Mouse (Mus musculus) ES-Bruce4 (cell line): ENCODE data around the gene Nprl3.

Source experiments
- CTCF ChIP-seq: IDR thresholded peaks from one replicate; pipeline ENCODE4 v1.8.1; 2011; ENCODE audit warnings: low read depth, low read length
- EP300 ChIP-seq: IDR thresholded peaks from 2 replicates; pipeline ENCODE4 v1.6.1; 2011; ENCODE audit warnings: low read depth, low read length; ENCODE audit not compliant: insufficient read depth

GRCm38 (mm10) chr11:32307006-32307405 is 39.5 kb upstream of the Nprl3 start:
- no peak for TF ChIP-seq CTCF
- no peak for TF ChIP-seq EP300
